In genomic region chr8:121699936-121700335, GRCm38 (mm10) we compare ENCODE assay signal across 18 mouse cellular contexts. TPM values are rescaled to one million over a fixed set of nuclear protein-coding genes. Genes with fewer than 3 reads are reported as not detected.
DNase-seq lines count a peak whose midpoint lies in the region; ATAC-seq lines count a peak whose summit lies in the region.
"Had no signal": no experiment of that assay in that cellular context is flagged by ENCODE, and none has a peak within 500 bp of the region (broad histone marks: within the 10 kb centered on the region; RNA-seq: fewer than 3 reads in every experiment).

No protein-coding gene starts in this region.

- peaks cover 22% of the 10 kb centered on the region for H3K27me3 ChIP-seq in liver, embryonic 12.5 days (replicated peaks)
- H3K27me3 ChIP-seq: hindbrain, embryonic 12.5 days; intestine, embryonic 15.5 days had no signal

- H3K27ac ChIP-seq in liver, embryonic 12.5 days = no peak overlapping the region
- H3K27ac ChIP-seq: embryonic facial prominence, embryonic 12.5 days; heart, adult 2 months; hindbrain, embryonic 12.5 days; intestine, embryonic 15.5 days had no signal

- H3K9ac ChIP-seq in liver, embryonic 12.5 days = no peak overlapping the region
- H3K9ac ChIP-seq: embryonic facial prominence, embryonic 12.5 days; heart, embryonic 12.5 days; hindbrain, embryonic 12.5 days; intestine, embryonic 15.5 days had no signal

- H3K4me1 ChIP-seq in liver, embryonic 12.5 days = 0 out of 2 replicates have a peak, but pooled peaks cover 3% of the 10 kb centered on the region

- H3K4me2 ChIP-seq in liver, embryonic 12.5 days = no peak overlapping the region
- H3K4me2 ChIP-seq: embryonic facial prominence, embryonic 12.5 days; heart, embryonic 12.5 days; hindbrain, embryonic 12.5 days; intestine, embryonic 15.5 days had no signal

- 79% methylated on average over 2 of the region's 2 CpGs for WGBS in liver, embryonic 12.5 days (ENCODE audit: insufficient replicate concordance)

- no peaks in the 10 kb centered on the region for H3K9me3 ChIP-seq in liver, embryonic 12.5 days (replicated peaks)
- H3K9me3 ChIP-seq: embryonic facial prominence, embryonic 12.5 days; heart, embryonic 12.5 days; hindbrain, embryonic 12.5 days; intestine, embryonic 15.5 days had no signal

- no peak overlapping the region for H3K4me3 ChIP-seq in liver, embryonic 12.5 days
- H3K4me3 ChIP-seq: embryonic facial prominence, embryonic 12.5 days; heart, adult 2 months; heart, embryonic 12.5 days; hindbrain, embryonic 12.5 days; intestine, embryonic 15.5 days had no signal

- no peak for ATAC-seq in liver, embryonic 12.5 days
- ATAC-seq: forebrain, embryonic 16.5 days; intestine, embryonic 15.5 days had no signal

- no peaks in the 10 kb centered on the region for H3K36me3 ChIP-seq in liver, embryonic 12.5 days
- H3K36me3 ChIP-seq: embryonic facial prominence, embryonic 12.5 days; heart, embryonic 12.5 days; hindbrain, embryonic 12.5 days; intestine, embryonic 15.5 days had no signal

- DNase-seq in brain, adult 2 months (ENCODE audit: low read depth, low spot score) = peak; percentile 98
- DNase-seq in cerebellum, adult 11 months = peak; percentile 95
- peak; percentile 96 for DNase-seq in cerebellum, adult 8-10 months
- DNase-seq in cerebellum, postnatal 14 days = peak; percentile 96 to 97
- no peak for DNase-seq in thymus, postnatal 0 days (ENCODE audit: low spot score)
- DNase-seq in kidney, postnatal 14 days = no peak
- DNase-seq: adrenal gland, adult 8-10 months; adrenal gland, postnatal 36 days; gastrocnemius, postnatal 14 days; heart, adult 2 months; heart, postnatal 4 days; kidney, adult 18-20 months had no signal

RNA-seq across cellular contexts. Expression of gene Jph3, which starts 29.5 kb away (rescaled TPM):
- 0.13 and 0.24 TPM in 2 replicates for polyA plus RNA-seq in liver, embryonic 12.5 days (2016; fragmentation: Nextera tagmentation; extraction: Ambion mirVana)
- 0.04 TPM in 1 of 2 replicates, not detected in the other for polyA plus RNA-seq in thymus, postnatal 0 days (2015; fragmentation: Nextera tagmentation; extraction: Ambion mirVana)

RNA-seq across cellular contexts. Expression of gene Zcchc14, which starts 47.2 kb away (rescaled TPM):
- 2.8 and 2.9 TPM in 2 replicates for polyA plus RNA-seq in liver, embryonic 12.5 days (2016; fragmentation: Nextera tagmentation; extraction: Ambion mirVana)
- 1.5 and 1.8 TPM in 2 replicates for polyA plus RNA-seq in thymus, postnatal 0 days (2015; fragmentation: Nextera tagmentation; extraction: Ambion mirVana)

Comparison
In these comparisons a context has a peak if more than half of its experiments do, and no peak if none do; other contexts are left out.
1. DNase-seq: peak in brain, adult 2 months (single experiment), cerebellum, adult 11 months (single experiment), cerebellum, adult 8-10 months (single experiment) and cerebellum, postnatal 14 days (2 of 2); none in thymus, postnatal 0 days (single experiment) and kidney, postnatal 14 days (single experiment).